In the genomic region with DNA sequence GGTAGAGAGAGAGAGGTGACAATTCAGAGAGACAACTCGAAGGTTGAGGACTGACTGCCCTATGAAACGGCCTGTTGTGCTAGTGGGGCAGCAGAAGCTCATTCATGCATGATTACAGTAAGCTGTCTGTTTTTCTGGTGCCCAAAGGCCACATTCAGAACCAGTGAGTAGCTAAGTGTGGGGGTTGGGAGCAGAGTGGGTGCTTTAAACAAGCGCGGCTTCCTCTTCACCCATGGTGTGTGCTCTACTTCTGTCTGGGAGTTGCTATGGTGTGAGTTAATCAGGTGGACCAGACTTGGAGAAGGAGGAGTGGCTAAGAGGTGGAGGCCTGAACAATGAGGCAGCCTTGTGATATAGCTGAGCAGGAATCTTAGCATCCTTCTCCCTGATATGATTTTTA, we compare ENCODE assay signal across 8 mouse cellular contexts. TPM values are rescaled to one million over a fixed set of nuclear protein-coding genes. Genes with fewer than 3 reads are reported as not detected.
DNase-seq lines count a peak whose midpoint lies in the region; ATAC-seq lines count a peak whose summit lies in the region.

No protein-coding gene starts in this region.

- WGBS in forebrain, embryonic 15.5 days = 19% methylated on average over 4 of the region's 4 CpGs
- 11% methylated on average over 4 of the region's 4 CpGs for WGBS in midbrain, embryonic 15.5 days

- ATAC-seq in cerebellum, adult (ENCODE audit: insufficient number of reproducible peaks, low FRiP score, low TSS enrichment) = peak; percentile 9; the same call in 1 of the 2 replicates
- peak; percentile 39 for ATAC-seq in forebrain, embryonic 15.5 days (replicated peaks)
- peak; percentile 46 for ATAC-seq in midbrain, embryonic 15.5 days (replicated peaks)

- H3K27ac ChIP-seq in forebrain, embryonic 15.5 days (replicated peaks) = peak overlapping the region; percentile 95
- peak overlapping the region; percentile 96 for H3K27ac ChIP-seq in midbrain, embryonic 15.5 days

- peak overlapping the region; percentile 79 for H3K4me3 ChIP-seq in forebrain, embryonic 15.5 days
- peak overlapping the region; percentile 74 for H3K4me3 ChIP-seq in midbrain, embryonic 15.5 days

- peak overlapping the region; percentile 85 for H3K4me2 ChIP-seq in forebrain, embryonic 15.5 days (replicated peaks)
- peak overlapping the region; percentile 81 for H3K4me2 ChIP-seq in midbrain, embryonic 15.5 days

- peak overlapping the region; percentile 92 for H3K9ac ChIP-seq in forebrain, embryonic 15.5 days (replicated peaks)
- peak overlapping the region; percentile 97 for H3K9ac ChIP-seq in midbrain, embryonic 15.5 days

- peaks cover 43% of the 10 kb centered on the region for H3K4me1 ChIP-seq in forebrain, embryonic 15.5 days
- H3K4me1 ChIP-seq in midbrain, embryonic 15.5 days = peaks cover 48% of the 10 kb centered on the region

- H3K9me3 ChIP-seq in forebrain, embryonic 15.5 days = no peaks in the 10 kb centered on the region
- H3K9me3 ChIP-seq in midbrain, embryonic 15.5 days = no peaks in the 10 kb centered on the region

- intact Hi-C loops in left cerebral cortex, postnatal 14 days (cut with DNase I) = loop anchor here (5.0 kb wide), 3 partner anchors 52 to 292 kb away; no protein-coding TSS in a partner anchor
- intact Hi-C loops in gastrocnemius, postnatal 14 days (cut with DNase I; ENCODE audit: low total_unique reads) = loop anchor here (10.0 kb wide), 1 partner anchor 140 kb away; no protein-coding TSS in a partner anchor

- no peaks in the 10 kb centered on the region for H3K36me3 ChIP-seq in forebrain, embryonic 15.5 days
- no peaks in the 10 kb centered on the region for H3K36me3 ChIP-seq in midbrain, embryonic 15.5 days (replicated peaks)

- DNase-seq in cerebellum, adult 8-10 months = no peak
- DNase-seq in Muller cell, postnatal 12 days (ENCODE audit: inconsistent ontology term) = peak; percentile 80
- DNase-seq in left cerebral cortex, postnatal 14 days (ENCODE audit: low spot score in 2 of 2) = peak; percentile 52 to 78
- DNase-seq in thymus, postnatal 36 days = peak; percentile 26 to 34
- DNase-seq in gastrocnemius, postnatal 14 days = no peak

- no peaks in the 10 kb centered on the region for H3K27me3 ChIP-seq in forebrain, embryonic 15.5 days
- H3K27me3 ChIP-seq in midbrain, embryonic 15.5 days (replicated peaks) = no peaks in the 10 kb centered on the region

RNA-seq across cellular contexts. Expression of a gene that starts 2.2 kb away (rescaled TPM):
- polyA plus RNA-seq in forebrain, embryonic 15.5 days (2015; fragmentation: Nextera tagmentation; extraction: Ambion mirVana) = 91.9 and 97.8 TPM in 2 replicates
- total RNA-seq in left cerebral cortex, postnatal 14 days (2021) = 100 to 1,000 TPM; 216 to 232 TPM
- polyA plus RNA-seq in midbrain, embryonic 15.5 days (2015; fragmentation: Nextera tagmentation; extraction: Ambion mirVana) = 74.3 and 88.8 TPM in 2 replicates
- total RNA-seq in gastrocnemius, postnatal 14 days (2021) = 10 to 100 TPM; 52.7 to 55.8 TPM

Comparison
In these comparisons a context has a peak if more than half of its experiments do, and no peak if none do; other contexts are left out.
1. DNase-seq: peak in Muller cell, postnatal 12 days (single experiment), left cerebral cortex, postnatal 14 days (2 of 2) and thymus, postnatal 36 days (2 of 2); none in cerebellum, adult 8-10 months (single experiment) and gastrocnemius, postnatal 14 days (single experiment).
2. Peak in every context shown above with its lines, with median percentiles within 50 percentile points of each other: ATAC-seq.